Mouse (Mus musculus) forebrain, postnatal 0 days (tissue): ENCODE measurements at regions not wholly inside any gene's neighbourhood (a gene's known extent, or its start where the extent isn't known, plus 50 kb on each side); places are given as distances from the start of the nearest gene placed in this dataset.

Experiments
- ATAC-seq: fragments of 200-750 bp; cut with Nextera tagmentation; 2 replicates; pipeline ENCODE4 v1.8.0; 2017; ENCODE audit warnings: mild to moderate bottlenecking, moderate library complexity
- DNase-seq: peaks from one replicate; pipeline ENCODE4 v3.0.0-alpha.2; 2015
- H3K27ac ChIP-seq: fragments of 300-500 bp; sonication (generic); 2 replicates; pipeline ENCODE4 v1.5.1; 2014; ENCODE audit warnings: low read depth, mild to moderate bottlenecking, antibody characterized with exemption, low read length, moderate library complexity, mixed read lengths
- H3K27me3 ChIP-seq: fragments of 300-500 bp; sonication (generic); 2 replicates; pipeline ENCODE4 v1.6.1; 2014; ENCODE audit warnings: mild to moderate bottlenecking, low read length, mixed read lengths; ENCODE audit not compliant: insufficient read depth
- H3K36me3 ChIP-seq: fragments of 300-500 bp; sonication (generic); 2 replicates; pipeline ENCODE4 v1.6.1; 2014; ENCODE audit warnings: mild to moderate bottlenecking, moderate library complexity; ENCODE audit not compliant: insufficient read depth
- H3K4me1 ChIP-seq: fragments of 300-500 bp; sonication (generic); 2 replicates; pipeline ENCODE4 v1.6.1; 2014; ENCODE audit warnings: antibody characterized with exemption; ENCODE audit not compliant: insufficient read depth
- H3K4me2 ChIP-seq: fragments of 300-500 bp; sonication (generic); 2 replicates; pipeline ENCODE4 v1.6.1; 2014; ENCODE audit warnings: low read depth, mild to moderate bottlenecking, moderate library complexity
- H3K4me3 ChIP-seq: fragments of 300-500 bp; sonication (generic); 2 replicates; pipeline ENCODE4 v1.5.1; 2014; ENCODE audit warnings: low read depth, low read length, mixed read lengths
- H3K9ac ChIP-seq: fragments of 300-500 bp; sonication (generic); 2 replicates; pipeline ENCODE4 v1.6.1; 2014; ENCODE audit warnings: mild to moderate bottlenecking
- H3K9me3 ChIP-seq: fragments of 300-500 bp; sonication (generic); 2 replicates; pipeline ENCODE4 v1.6.1; 2016; ENCODE audit warnings: low read length
- CTCF ChIP-seq: sonication (generic); IDR thresholded peaks from 2 replicates; pipeline ENCODE4 v1.5.1; 2016; ENCODE audit warnings: antibody characterized with exemption, control low read depth, low read depth
- WGBS: fragments of 180-500 bp; shearing (Covaris S2); extraction: QIAGEN DNeasy Blood & Tissue Kit; methylation state at CpG from one replicate; pipeline ENCODE4 v1.1.7; 2014; 5-methylcytosine and 5-hydroxymethylcytosine counted together

DNA sequence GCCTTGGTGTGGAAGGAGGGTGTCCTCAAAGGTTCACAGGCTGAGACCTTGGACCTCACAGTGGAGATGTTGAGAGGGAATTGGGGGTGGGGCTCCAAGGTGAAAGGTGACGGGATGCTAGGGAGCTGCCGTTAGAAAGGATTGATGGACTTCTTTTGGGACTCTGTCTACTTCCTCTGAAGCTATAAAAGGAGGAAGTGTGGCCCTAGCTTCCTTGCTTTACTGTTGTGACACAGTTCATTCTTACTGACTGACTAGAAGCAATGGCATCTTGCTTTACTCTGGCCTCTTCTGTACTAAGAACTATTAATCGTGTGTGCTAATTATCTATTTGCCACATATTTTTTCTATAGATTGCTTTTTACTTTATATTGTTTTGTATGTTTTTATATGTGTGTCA lies 315.8 kb downstream of the Setd4 start:
- H3K27me3 ChIP-seq: no peaks in the 10 kb centered on the region
- no peak overlapping the region for H3K4me2 ChIP-seq
- WGBS: 82% methylated on average over 3 of the region's 3 CpGs
- DNase-seq (no peak), ATAC-seq (no peak)
- H3K9ac ChIP-seq: no peak overlapping the region
- H3K36me3 ChIP-seq: no peaks in the 10 kb centered on the region
- H3K4me3 ChIP-seq: no peak overlapping the region
- H3K9me3 ChIP-seq: no peaks in the 10 kb centered on the region
- TF ChIP-seq CTCF: no peak
- H3K27ac ChIP-seq: no peak overlapping the region
- no peaks in the 10 kb centered on the region for H3K4me1 ChIP-seq

- Histone ChIP-seq H3K27ac (no peak overlapping the region), H3K36me3 (no peaks in the 10 kb centered on the region), H3K4me3 (no peak overlapping the region), H3K9ac (no peak overlapping the region), H3K27me3 (no peaks in the 10 kb centered on the region), H3K9me3 (no peaks in the 10 kb centered on the region), H3K4me2 (no peak overlapping the region), H3K4me1 (no peaks in the 10 kb centered on the region)
- TF ChIP-seq CTCF: no peak
- DNase-seq (no peak), ATAC-seq (no peak)
- 89% methylated on average over 2 of the region's 2 CpGs for WGBS
Measured at GRCm38 (mm10) chr16:93287520-93287919, 316.3 kb downstream of the Setd4 start.

- Histone ChIP-seq H3K9me3 (no peaks in the 10 kb centered on the region), H3K4me2 (no peak overlapping the region), H3K4me1 (no peaks in the 10 kb centered on the region; the same call in 1 of the 2 replicates), H3K27ac (no peak overlapping the region), H3K27me3 (no peaks in the 10 kb centered on the region), H3K9ac (no peak overlapping the region), H3K36me3 (no peaks in the 10 kb centered on the region), H3K4me3 (no peak overlapping the region)
- no peak for DNase-seq
- ATAC-seq: no peak
- TF ChIP-seq CTCF: no peak
- 57% methylated on average over 3 of the region's 3 CpGs for WGBS
Measured at GRCm38 (mm10) chr16:93286816-93287215, 317.0 kb downstream of the Setd4 start.

GRCm38 (mm10) chr16:93285191-93285590 lies 318.7 kb downstream of the Setd4 start:
- H3K27ac ChIP-seq: no peak overlapping the region
- no peak for TF ChIP-seq CTCF
- 88% methylated on average over 6 of the region's 6 CpGs for WGBS

DNA sequence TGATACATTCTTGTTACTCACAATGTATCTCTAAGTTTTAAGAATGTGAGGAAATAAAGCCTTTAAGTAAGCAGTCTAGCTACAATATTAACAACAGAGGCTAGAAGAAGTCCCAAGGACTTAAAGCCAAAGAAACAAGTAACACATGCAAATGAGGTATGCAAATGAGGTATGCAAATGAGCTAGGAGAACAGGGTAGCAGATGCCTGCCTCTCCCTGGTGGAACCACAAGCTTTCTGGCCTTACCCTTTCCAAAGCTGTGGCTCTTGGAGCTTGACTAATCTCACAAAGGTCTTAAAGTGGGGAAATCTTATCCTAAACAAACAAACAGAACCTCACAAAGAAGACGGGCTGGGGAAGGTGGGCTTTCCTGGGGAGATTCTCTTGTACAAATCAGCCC lies 322.1 kb downstream of the Setd4 start:
- H3K4me3 ChIP-seq: no peak overlapping the region
- no peak for ATAC-seq
- no peak overlapping the region for H3K9ac ChIP-seq
- no peaks in the 10 kb centered on the region for H3K9me3 ChIP-seq
- H3K27me3 ChIP-seq: no peaks in the 10 kb centered on the region
- no peak for TF ChIP-seq CTCF
- H3K4me2 ChIP-seq: no peak overlapping the region
- WGBS: 17% methylated on average over 1 of the region's 1 CpGs
- no peaks in the 10 kb centered on the region for H3K36me3 ChIP-seq
- no peak for DNase-seq
- no peak overlapping the region for H3K27ac ChIP-seq
- no peaks in the 10 kb centered on the region; the same call in 1 of the 2 replicates for H3K4me1 ChIP-seq

More at GRCm38 (mm10) chr16:93285191-93285590, 318.7 kb downstream of the Setd4 start:
- H3K36me3 ChIP-seq: no peaks in the 10 kb centered on the region
- no peak overlapping the region for H3K4me2 ChIP-seq
- no peaks in the 10 kb centered on the region; the same call in 1 of the 2 replicates for H3K4me1 ChIP-seq
- H3K27me3 ChIP-seq: no peaks in the 10 kb centered on the region
- ATAC-seq (no peak), DNase-seq (no peak)
- no peaks in the 10 kb centered on the region for H3K9me3 ChIP-seq
- no peak overlapping the region for H3K9ac ChIP-seq
- H3K4me3 ChIP-seq: no peak overlapping the region

DNA sequence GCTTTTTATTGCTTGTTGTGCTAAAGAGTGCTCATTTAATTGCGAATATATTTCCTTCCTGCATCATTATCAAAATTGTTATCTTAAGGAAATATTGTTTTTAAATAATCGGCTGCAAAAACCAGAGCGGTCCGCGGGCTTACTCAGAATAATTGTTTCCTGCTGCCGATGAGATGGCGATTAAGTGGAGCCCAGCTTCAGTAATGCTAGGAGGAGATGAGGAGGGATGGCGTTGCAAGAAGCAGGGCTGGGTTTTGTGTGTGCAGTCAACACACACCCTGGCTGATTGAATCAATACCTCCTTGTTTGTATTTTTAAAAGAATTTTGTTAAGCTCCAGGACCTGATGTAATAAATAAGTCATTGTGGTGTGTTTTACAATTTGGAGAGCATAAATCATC lies 331.2 kb downstream of the Setd4 start:
- no peak for ATAC-seq
- DNase-seq: no peak
- 53% methylated on average over 8 of the region's 8 CpGs for WGBS
- H3K27ac ChIP-seq: no peak overlapping the region
- H3K4me2 ChIP-seq: no peak overlapping the region
- H3K36me3 ChIP-seq: no peaks in the 10 kb centered on the region
- H3K27me3 ChIP-seq: no peaks in the 10 kb centered on the region
- no peaks in the 10 kb centered on the region for H3K9me3 ChIP-seq
- no peak for TF ChIP-seq CTCF
- H3K9ac ChIP-seq: no peak overlapping the region
- no peak overlapping the region for H3K4me3 ChIP-seq
- H3K4me1 ChIP-seq: no peaks in the 10 kb centered on the region

DNA sequence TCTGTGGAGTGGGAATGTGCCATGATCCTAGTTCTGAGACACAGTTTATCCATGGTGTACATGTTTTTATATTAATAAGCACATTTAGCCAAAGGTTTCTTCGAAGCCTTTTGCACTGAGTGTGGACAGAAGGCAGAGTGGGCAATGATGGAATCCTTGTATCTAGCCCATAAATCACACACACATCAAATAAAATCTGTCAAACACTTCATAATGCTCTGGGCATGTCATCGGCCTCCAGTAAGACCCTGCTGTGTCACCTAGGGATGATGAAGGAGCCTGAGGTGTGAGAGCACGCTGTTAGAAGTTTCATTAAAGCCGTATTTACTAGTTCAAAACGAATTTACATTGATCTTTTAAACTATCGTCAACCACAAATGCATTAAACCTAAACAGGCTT lies 331.7 kb downstream of the Setd4 start:
- 72% methylated on average over 6 of the region's 6 CpGs for WGBS
- no peak overlapping the region for H3K4me3 ChIP-seq
- H3K4me1 ChIP-seq: no peaks in the 10 kb centered on the region
- no peak overlapping the region for H3K9ac ChIP-seq
- H3K9me3 ChIP-seq: no peaks in the 10 kb centered on the region
- no peak overlapping the region for H3K27ac ChIP-seq
- no peaks in the 10 kb centered on the region for H3K36me3 ChIP-seq
- DNase-seq (no peak), ATAC-seq (no peak)
- TF ChIP-seq CTCF: no peak
- no peak overlapping the region for H3K4me2 ChIP-seq
- H3K27me3 ChIP-seq: no peaks in the 10 kb centered on the region
